Mouse (Mus musculus): ENCODE results near the gene Cerk.
"Not testable (repeated sequence)": the region's sequence is repeated elsewhere in the genome, so short reads cannot be mapped to it uniquely, and the experiment has no call there.

Gene Cerk

DNA sequence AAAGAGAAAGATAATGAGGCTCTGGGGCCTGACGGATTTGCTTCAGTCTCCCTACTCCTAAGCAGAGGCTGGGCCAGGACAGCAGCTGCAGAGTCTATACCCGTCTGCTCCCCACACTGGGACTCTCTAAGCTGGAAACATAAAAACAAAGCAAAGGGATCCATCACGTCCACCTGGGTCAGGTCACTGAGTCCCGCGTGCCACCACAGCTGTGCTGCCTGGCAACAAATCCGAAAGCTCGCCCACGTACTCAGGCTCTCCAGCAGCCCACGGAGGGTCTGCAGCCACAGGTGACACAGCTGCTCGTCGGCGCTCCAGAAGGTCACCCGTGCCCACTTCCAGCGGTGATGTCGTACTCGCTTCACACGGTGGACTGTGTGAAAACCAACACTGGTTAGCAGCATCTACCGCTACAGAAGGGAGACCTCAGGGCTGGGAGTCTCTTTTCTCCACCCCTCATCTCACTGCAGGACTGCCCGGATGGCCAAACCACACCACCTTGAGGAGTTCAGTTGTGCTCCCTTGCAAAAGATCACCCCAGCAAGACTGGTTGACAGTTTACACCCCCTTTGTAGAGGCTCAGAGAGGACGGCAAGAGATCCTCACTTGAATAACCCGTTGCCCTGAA lies 21.1 kb downstream of the Cerk start:
- in situ Hi-C loops (cut with MboI): no loop called here

GRCm38 (mm10) chr15:86161800-86162199 lies 24.1 kb downstream of the Cerk start:
- in situ Hi-C loops (cut with MboI): not testable (repeated sequence)

- in situ Hi-C loops (cut with MboI): no loop called here
Measured at GRCm38 (mm10) chr15:86160906-86161305, 25.0 kb downstream of the Cerk start.

DNA sequence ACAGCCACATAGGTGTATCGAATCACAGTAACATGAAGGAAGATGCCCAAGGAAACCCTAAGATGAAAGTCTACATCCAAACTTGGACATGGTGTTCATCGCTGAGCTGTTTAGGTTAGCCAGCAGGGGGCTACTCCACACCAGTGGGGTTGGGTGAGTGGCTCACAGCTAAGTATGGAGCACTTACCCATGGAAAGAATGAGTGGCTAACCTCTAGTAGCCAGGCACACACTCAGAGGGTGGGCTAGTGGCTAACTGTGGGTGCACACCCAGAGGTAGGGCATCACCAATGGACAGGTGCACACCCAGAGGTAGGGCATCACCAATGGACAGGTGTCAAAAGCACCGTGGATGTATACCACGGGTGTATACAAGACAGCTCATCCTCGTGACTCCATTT lies 26.2 kb downstream of the Cerk start:
- in situ Hi-C loops (cut with MboI): no loop called here

DNA sequence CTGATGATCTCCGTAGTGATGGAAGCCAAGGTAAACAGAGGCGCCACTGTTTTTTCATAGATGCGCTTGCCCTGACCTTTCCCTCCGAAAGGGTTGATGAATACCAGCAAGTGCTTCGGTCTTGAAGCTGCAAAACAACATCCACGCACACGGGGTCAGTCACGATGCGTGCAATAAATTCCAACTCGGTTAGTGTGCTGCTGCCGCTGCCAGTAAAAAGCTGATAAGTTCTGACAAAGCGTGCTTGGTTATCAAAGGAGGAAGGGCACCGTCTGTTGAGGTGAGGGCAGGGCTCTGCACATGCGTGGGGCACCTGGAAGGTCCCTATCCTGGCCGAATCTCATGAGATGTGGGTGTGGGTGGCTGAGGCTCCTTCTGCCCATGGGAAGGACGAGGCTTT lies 26.8 kb downstream of the Cerk start:
- in situ Hi-C loops (cut with MboI): no loop called here

- in situ Hi-C loops (cut with MboI): no loop called here
Measured at GRCm38 (mm10) chr15:86156492-86156891, 29.4 kb downstream of the Cerk start.

DNA sequence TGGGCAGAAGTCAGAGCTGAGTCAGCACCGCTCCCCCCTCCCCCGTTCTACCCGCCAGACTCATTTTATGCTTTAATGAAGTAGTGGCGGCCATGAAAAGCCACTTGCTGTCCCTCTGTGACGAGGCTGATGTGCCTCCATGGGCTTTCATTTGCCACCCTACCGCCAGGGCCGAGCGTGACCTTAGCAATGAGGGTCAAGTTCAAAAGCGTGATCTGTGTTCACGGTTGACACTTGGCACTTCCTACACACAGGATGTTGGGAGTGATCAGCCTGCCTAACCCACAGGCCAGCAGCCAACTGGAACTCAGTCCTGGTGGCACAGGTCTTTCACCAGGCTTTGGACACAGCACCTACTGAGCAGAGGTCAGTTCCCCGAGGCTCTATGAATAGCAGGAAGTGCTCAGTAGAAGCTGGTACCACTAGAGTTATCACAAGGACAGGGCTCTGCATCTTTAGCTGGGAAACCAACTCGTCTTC lies 32.4 kb downstream of the Cerk start:
- in situ Hi-C loops (cut with MboI): no loop called here

DNA sequence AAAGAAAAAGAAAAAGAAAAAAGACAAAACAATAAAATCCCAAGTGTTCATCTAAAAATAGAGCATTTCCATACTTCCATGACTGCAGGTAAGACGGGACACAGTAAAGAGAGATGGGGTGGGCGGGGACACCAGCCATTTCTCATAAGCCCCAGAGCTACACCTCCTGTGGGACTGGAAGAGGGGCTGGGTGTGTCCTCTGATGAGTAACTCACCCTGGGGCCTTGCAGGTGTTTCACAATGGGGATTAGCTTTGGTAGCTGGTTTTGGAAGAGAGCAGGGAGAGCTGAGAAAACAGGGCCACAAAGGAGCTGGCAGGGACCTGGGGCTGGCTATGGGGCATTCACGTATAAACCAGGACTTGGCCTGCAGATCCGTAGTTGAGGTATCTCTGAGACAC lies 35.3 kb downstream of the Cerk start:
- in situ Hi-C loops (cut with MboI): no loop called here

DNA sequence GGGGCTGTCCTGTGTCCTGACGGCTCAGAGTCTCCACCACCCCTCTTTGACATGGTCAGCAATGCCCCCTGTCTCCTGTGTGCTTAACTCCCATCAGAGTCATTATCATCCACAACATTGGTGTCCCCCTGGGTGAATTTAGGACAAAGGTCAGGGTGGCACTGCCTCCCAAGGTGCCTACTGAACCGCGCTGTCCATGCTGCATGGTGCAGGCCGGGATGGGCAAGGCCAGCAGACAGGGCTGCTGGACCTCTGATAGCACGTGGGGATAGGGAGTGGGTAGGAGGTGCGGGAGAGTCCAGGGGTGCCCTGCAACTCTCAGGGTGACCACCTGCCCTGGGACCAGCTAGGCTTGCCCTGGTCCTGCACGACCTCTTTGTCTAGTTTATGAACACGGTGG lies 39.0 kb downstream of the Cerk start:
- in situ Hi-C loops (cut with MboI): no loop called here

DNA sequence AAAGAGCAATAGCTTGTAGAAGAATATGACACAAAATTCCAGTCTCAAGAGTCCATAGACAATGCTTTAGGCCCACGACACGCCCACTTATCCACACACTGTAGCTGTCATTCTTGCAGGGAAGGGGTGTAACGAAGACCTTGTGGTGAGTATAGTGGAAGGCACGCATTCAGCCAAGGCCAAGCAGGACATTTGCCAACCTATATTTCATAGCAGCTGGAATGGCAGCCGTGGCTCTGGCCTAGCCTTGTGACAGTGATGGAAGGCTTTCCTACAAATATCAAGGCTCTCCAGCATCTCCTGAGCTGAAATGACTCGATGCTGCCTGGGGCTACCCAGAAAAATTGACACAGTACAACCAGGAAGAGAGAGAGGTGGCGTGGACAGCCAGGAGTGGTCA lies 40.9 kb downstream of the Cerk start:
- in situ Hi-C loops (cut with MboI): no loop called here

- in situ Hi-C loops (cut with MboI): no loop called here
Measured at GRCm38 (mm10) chr15:86144577-86144976, 41.4 kb downstream of the Cerk start.

- in situ Hi-C loops (cut with MboI): no loop called here
Measured at GRCm38 (mm10) chr15:86140323-86140722, 45.6 kb downstream of the Cerk start.

- in situ Hi-C loops (cut with MboI): loop anchor here (5.0 kb wide), 1 partner anchor 65 kb away; no protein-coding TSS in a partner anchor
Measured at GRCm38 (mm10) chr15:86137638-86138037, 48.3 kb downstream of the Cerk start.

DNA sequence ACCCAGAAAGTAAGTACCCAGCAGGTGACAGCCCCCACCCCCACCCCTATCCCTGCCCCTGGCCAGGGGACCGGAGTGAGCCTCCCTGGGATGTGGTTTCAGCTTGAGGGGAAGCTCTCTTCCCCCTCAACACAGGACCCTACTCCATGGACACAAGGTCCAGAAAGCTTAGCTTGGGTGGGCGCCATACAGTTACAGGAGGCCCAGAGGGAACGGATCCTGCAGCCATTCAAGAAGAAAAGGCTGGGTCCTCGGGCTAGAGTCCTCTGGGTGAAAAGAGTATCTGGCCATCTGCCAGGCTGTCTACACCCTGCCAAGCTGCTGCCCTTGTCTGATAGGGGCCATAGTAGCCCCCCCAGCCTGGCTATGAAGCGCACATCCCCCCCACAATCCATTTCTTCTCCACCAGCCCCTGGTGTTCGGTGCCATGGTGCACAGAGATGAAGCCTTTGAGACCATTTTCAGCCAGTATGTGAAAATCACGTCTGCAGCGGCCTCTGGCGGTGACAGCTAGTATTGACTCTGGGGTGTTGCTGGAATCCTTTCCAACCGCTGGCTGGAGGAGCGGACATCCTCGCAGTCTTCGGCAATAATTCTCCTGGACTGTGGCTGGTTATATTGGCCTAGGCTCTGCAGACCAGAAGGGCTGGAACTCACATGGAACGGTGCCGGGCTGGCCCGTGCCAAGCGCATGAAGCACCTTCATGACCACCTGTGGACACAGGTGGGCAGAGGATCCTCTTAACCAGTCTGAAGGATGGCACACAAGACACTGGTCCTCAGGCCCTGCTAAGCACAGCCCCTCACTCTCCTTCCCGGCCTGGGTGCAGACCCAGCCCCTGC lies 50.8 kb downstream of the Cerk start:
- in situ Hi-C loops (cut with MboI): loop anchor here (5.0 kb wide), 1 partner anchor 67 kb away; no protein-coding TSS in a partner anchor

DNA sequence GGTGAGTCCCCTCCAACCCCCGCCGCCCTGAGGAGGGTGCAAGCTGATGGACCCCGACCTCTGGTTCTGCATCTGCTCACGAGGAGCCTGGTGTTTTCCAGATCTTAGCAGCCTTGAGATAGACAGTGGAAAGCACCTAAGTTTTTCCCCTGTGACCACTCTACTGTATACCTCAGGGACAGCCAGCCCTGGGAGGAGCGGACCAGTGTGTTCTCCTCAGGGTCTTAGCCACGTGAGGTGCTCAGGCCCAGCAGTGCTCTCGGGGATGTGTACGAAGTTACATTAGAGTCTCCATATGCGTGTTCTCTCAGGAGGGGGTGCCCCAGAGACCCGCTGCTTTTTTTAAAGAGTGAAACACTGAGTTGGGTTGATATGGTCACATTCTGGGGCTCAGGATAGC lies 55.3 kb downstream of the Cerk start:
- in situ Hi-C loops (cut with MboI): no loop called here

DNA sequence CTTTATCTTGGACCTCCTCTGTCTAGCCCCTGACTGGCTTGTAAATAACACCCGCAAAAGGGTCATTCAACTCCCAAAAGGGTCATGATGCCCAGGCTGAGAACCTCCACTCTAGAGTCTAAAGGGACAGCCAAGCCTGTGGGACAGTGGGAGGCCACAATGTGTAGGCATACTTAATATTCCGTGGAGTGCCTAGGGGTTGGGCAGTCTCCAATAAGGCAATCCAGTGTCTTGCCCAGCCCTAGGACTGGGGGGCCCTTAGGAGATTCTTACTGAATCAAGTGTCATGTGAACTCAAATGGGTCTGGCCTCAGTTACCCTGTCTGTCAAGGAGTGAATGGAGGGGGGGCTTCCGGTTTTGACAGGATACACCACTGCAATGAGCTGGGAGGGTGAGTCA lies 56.9 kb downstream of the Cerk start:
- in situ Hi-C loops (cut with MboI): no loop called here

GRCm38 (mm10) chr15:86124359-86124758 lies 61.6 kb downstream of the Cerk start:
- in situ Hi-C loops (cut with MboI): loop anchor here (5.0 kb wide), 2 partner anchors 72 to 217 kb away; no protein-coding TSS in a partner anchor

GRCm38 (mm10) chr15:86123409-86123808 lies 62.5 kb downstream of the Cerk start:
- in situ Hi-C loops (cut with MboI): loop anchor here (5.0 kb wide), 2 partner anchors 71 to 216 kb away; no protein-coding TSS in a partner anchor

GRCm38 (mm10) chr15:86122261-86122949 lies 63.5 kb downstream of the Cerk start:
- in situ Hi-C loops (cut with MboI): loop anchor here (5.0 kb wide), 2 partner anchors 70 to 215 kb away; no protein-coding TSS in a partner anchor

DNA sequence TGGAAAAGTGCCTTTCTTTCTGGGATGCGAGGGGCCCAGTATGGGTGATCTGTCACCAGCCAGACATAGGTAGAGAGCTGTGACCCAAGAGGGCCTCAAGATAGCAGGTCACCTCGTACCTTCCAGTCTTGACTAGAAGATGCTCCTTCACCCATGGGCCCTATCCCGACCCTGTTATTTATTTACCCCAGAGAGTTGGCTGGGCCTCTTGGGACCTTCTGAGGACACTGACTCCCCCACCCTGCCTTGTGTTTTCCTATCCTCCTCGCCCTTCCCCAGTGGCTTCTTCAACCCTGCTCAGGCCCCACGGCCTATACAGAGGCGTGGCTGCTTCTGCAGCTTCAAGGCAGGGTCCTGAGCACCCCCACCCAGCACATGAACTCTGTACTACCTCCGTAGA lies 66.8 kb downstream of the Cerk start:
- in situ Hi-C loops (cut with MboI): no loop called here

DNA sequence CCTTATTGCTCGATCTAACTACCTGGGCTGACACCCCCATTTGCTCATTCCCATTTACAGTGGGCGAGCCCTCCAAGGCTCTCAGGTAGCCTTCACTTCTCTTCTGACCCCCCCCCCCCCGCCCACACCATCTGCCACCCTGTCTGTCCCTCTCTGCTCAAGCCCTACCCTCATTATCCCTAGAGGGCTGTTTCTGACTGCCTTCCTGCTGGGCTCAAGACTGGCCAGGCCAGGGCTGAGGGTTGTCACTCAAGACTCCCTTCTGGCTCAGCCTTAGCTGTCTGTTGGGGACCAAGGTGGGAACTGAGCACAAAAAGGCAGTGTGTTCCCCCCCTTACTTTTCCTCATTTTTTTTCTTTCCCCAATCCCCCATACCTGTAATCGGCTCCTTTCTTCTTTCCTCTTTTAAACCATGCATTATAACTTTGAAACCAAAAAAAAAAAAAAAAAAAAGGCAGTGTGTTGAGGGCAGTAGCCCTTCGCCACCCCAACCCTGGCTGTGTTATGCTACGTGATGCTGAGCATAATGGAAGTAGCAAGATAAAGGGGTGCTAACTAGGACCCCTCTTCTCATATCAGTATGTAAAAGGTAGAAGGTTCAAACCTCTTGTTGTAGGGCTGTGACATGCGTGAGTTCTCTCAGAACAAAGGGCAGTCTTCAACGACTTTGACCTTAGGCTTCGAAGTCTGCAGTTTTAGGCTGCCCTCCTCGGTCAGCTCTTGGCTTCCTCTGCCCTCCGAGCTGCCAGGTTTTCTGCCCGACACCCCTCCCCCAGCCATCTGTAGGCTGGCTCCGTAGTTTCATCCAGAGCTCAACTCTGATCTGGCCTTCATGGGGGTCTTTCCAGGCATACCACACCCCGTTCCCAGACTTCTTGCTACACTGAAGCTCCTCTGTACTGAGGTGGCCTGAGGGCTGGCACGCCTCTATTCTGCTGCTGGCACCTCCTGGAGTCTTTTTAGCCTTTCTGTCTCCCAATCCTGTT lies 68.5 kb downstream of the Cerk start:
- in situ Hi-C loops (cut with MboI): no loop called here

All from mature B cell (primary cell).